In genomic region chr6:8582377-8582776, GRCm38 (mm10) we compare ENCODE assay signal across 15 mouse cellular contexts.
"Had no signal": no experiment of that assay in that cellular context is flagged by ENCODE, and none has a peak within 500 bp of the region (broad histone marks: within the 10 kb centered on the region; RNA-seq: fewer than 3 reads in every experiment).

No protein-coding gene starts in this region.

- H3K4me1 ChIP-seq: kidney, embryonic 15.5 days; limb, embryonic 10.5 days; liver, embryonic 15.5 days; midbrain, embryonic 10.5 days; neural tube, embryonic 12.5 days had no signal

- H3K27me3 ChIP-seq: kidney, embryonic 15.5 days; liver, embryonic 15.5 days; neural tube, embryonic 12.5 days had no signal

- H3K4me2 ChIP-seq: kidney, embryonic 15.5 days; liver, embryonic 11.5 days; liver, embryonic 15.5 days; lung, embryonic 14.5 days; neural tube, embryonic 12.5 days had no signal

- H3K9ac ChIP-seq: kidney, embryonic 15.5 days; liver, embryonic 15.5 days; lung, embryonic 14.5 days; neural tube, embryonic 12.5 days had no signal

- H3K4me3 ChIP-seq: kidney, embryonic 15.5 days; left cerebral cortex, adult 2 months; limb, embryonic 10.5 days; liver, embryonic 15.5 days; midbrain, embryonic 10.5 days; neural tube, embryonic 12.5 days had no signal

- H3K36me3 ChIP-seq: liver, embryonic 15.5 days had no signal

- H3K9me3 ChIP-seq: kidney, embryonic 15.5 days; limb, embryonic 10.5 days; liver, embryonic 15.5 days; midbrain, embryonic 10.5 days; neural tube, embryonic 12.5 days had no signal

- H3K27ac ChIP-seq: kidney, embryonic 15.5 days; left cerebral cortex, adult 2 months; limb, embryonic 10.5 days; liver, embryonic 15.5 days; midbrain, embryonic 10.5 days; neural tube, embryonic 12.5 days; stomach, postnatal 0 days had no signal

- DNase-seq: kidney, adult 18-20 months; kidney, postnatal 14 days; lung, embryonic 14.5 days; lung, postnatal 10 days; lung, postnatal 4 days; midbrain, embryonic 14.5 days; thymus, postnatal 4 days had no signal
